Mouse (Mus musculus) heart, embryonic 13.5 days (tissue): Measurements from ENCODE around the gene Frs3. TPM values are rescaled to one million over a fixed set of nuclear protein-coding genes. Genes with fewer than 3 reads are reported as not detected.

Experiments used
- ATAC-seq: fragments of 200-750 bp; cut with Nextera tagmentation; 2 replicates; pipeline ENCODE4 v1.8.0; 2017; ENCODE audit warnings: moderate TSS enrichment; ENCODE audit not compliant: insufficient number of reproducible peaks, low FRiP score, low TSS enrichment; ENCODE audit errors: extremely low read depth
- H3K27ac ChIP-seq: fragments of 300-500 bp; sonication (generic); replicated peaks from 2 replicates; pipeline ENCODE4 v1.5.1; 2015; ENCODE audit warnings: moderate library complexity, mild to moderate bottlenecking, inconsistent platforms
- H3K27me3 ChIP-seq: fragments of 300-500 bp; sonication (generic); replicated peaks from 2 replicates; pipeline ENCODE4 v1.6.1; 2015; ENCODE audit warnings: mild to moderate bottlenecking, inconsistent platforms
- H3K36me3 ChIP-seq: fragments of 300-500 bp; sonication (generic); 2 replicates; pipeline ENCODE4 v1.6.1; 2015; ENCODE audit warnings: mild to moderate bottlenecking, inconsistent platforms
- H3K4me1 ChIP-seq: fragments of 300-500 bp; sonication (generic); 2 replicates; pipeline ENCODE4 v1.6.1; 2015; ENCODE audit warnings: inconsistent platforms
- H3K4me2 ChIP-seq: fragments of 300-500 bp; sonication (generic); 2 replicates; pipeline ENCODE4 v1.6.1; 2015; ENCODE audit warnings: inconsistent platforms, mild to moderate bottlenecking, moderate library complexity
- H3K4me3 ChIP-seq: fragments of 300-500 bp; sonication (generic); 2 replicates; pipeline ENCODE4 v1.5.1; 2015; ENCODE audit warnings: moderate library complexity, mild to moderate bottlenecking, inconsistent platforms
- H3K9ac ChIP-seq: fragments of 300-500 bp; sonication (generic); 2 replicates; pipeline ENCODE4 v1.6.1; 2015; ENCODE audit warnings: inconsistent platforms, mild to moderate bottlenecking, moderate library complexity
- H3K9me3 ChIP-seq: fragments of 300-500 bp; sonication (generic); 2 replicates; pipeline ENCODE4 v1.6.1; 2016; ENCODE audit warnings: inconsistent platforms
- WGBS: fragments of 180-500 bp; shearing (Covaris S2); methylation state at CpG from one replicate; pipeline ENCODE4 v1.1.7; 2015; ENCODE audit warnings: mixed read lengths; 5-methylcytosine and 5-hydroxymethylcytosine counted together
- polyA plus RNA-seq: library from polyadenylated mRNA; unstranded; fragments of >200 nt; fragmentation: Nextera tagmentation; extraction: Ambion mirVana; gene quantifications from 2 replicates; pipeline ENCODE4 v1.2.1, GENCODE M21; 2015

The Frs3 gene
- polyA plus RNA-seq, 1 experiment from 2014 or later: 4.1 TPM

- Histone ChIP-seq H3K4me2 (no peak overlapping the region), H3K36me3 (peaks cover 14% of the 10 kb centered on the region; the same call in 1 of the 2 replicates), H3K9me3 (no peaks in the 10 kb centered on the region), H3K9ac (no peak overlapping the region), H3K4me1 (peaks cover 18% of the 10 kb centered on the region), H3K27me3 (peaks cover 36% of the 10 kb centered on the region), H3K4me3 (no peak overlapping the region), H3K27ac (no peak overlapping the region)
- 68% methylated on average over 3 of the region's 3 CpGs for WGBS
- ATAC-seq: no peak
Observed at GRCm38 (mm10) chr17:47707961-47708360, 19.1 kb downstream of the Frs3 start.

- no peaks in the 10 kb centered on the region for H3K9me3 ChIP-seq
- H3K36me3 ChIP-seq: 0 out of 2 replicates have a peak, but pooled peaks cover 4% of the 10 kb centered on the region
- WGBS: 66% methylated on average over 4 of the region's 4 CpGs
Observed at GRCm38 (mm10) chr17:47708972-47709371, 20.1 kb downstream of the Frs3 start.

DNA sequence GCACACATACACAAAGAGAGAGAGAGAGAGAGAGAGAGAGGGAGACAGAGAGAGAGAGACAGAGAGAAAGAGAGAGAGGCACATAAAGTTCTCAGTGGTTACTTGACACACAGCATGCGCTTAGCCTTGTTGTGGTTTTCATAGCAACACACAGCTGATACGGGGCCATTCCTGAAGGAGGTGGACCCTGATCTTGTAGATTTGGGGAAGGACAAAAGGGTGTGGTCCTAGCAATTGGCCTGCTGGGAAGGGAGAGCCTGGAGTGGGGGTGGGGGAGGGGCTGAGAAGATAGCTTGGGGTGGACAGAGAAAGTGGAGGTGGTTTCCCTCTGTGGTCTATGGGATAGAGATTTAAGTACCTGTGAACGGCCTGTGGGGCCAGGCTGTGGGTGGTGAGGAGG, 21.2 kb downstream of the Frs3 start:
- Histone ChIP-seq H3K36me3 (no peaks in the 10 kb centered on the region), H3K4me1 (peaks cover 10% of the 10 kb centered on the region), H3K27me3 (peaks cover 17% of the 10 kb centered on the region), H3K9ac (no peak overlapping the region), H3K4me3 (no peak overlapping the region), H3K27ac (no peak overlapping the region), H3K4me2 (no peak overlapping the region), H3K9me3 (no peaks in the 10 kb centered on the region)
- 44% methylated on average over 3 of the region's 3 CpGs for WGBS
- no peak for ATAC-seq

More at GRCm38 (mm10) chr17:47708972-47709371, 20.1 kb downstream of the Frs3 start:
- H3K4me3 ChIP-seq: no peak overlapping the region
- no peak for ATAC-seq
- peaks cover 10% of the 10 kb centered on the region for H3K4me1 ChIP-seq
- H3K4me2 ChIP-seq: no peak overlapping the region
- H3K27me3 ChIP-seq: peaks cover 26% of the 10 kb centered on the region
- no peak overlapping the region for H3K9ac ChIP-seq
- no peak overlapping the region for H3K27ac ChIP-seq

- no peaks in the 10 kb centered on the region for H3K9me3 ChIP-seq
- H3K27ac ChIP-seq: no peak overlapping the region
- no peaks in the 10 kb centered on the region for H3K36me3 ChIP-seq
- 13% methylated on average over 6 of the region's 6 CpGs for WGBS
- H3K4me1 ChIP-seq: peaks cover 12% of the 10 kb centered on the region
- H3K27me3 ChIP-seq: peaks cover 10% of the 10 kb centered on the region; the same call in 1 of the 2 replicates
- no peak for ATAC-seq
- no peak overlapping the region for H3K4me3 ChIP-seq
- H3K4me2 ChIP-seq: no peak overlapping the region
- H3K9ac ChIP-seq: no peak overlapping the region
Observed at GRCm38 (mm10) chr17:47711883-47712282, 23.1 kb downstream of the Frs3 start.

GRCm38 (mm10) chr17:47712889-47713571, 24.2 kb downstream of the Frs3 start:
- Histone ChIP-seq H3K9me3 (no peaks in the 10 kb centered on the region), H3K27ac (no peak overlapping the region), H3K4me1 (peaks cover 12% of the 10 kb centered on the region), H3K4me2 (peak overlapping the region; percentile 36; the same call in 1 of the 2 replicates), H3K27me3 (peaks cover 1% of the 10 kb centered on the region; the same call in 1 of the 2 replicates), H3K36me3 (no peaks in the 10 kb centered on the region), H3K4me3 (no peak overlapping the region), H3K9ac (no peak overlapping the region)
- WGBS: 52% methylated on average over 11 of the region's 22 CpGs
- ATAC-seq: no peak

- 51% methylated on average over 3 of the region's 3 CpGs for WGBS
- no peak overlapping the region for H3K9ac ChIP-seq
- peaks cover 12% of the 10 kb centered on the region for H3K4me1 ChIP-seq
- no peak overlapping the region for H3K27ac ChIP-seq
- H3K36me3 ChIP-seq: no peaks in the 10 kb centered on the region
- H3K27me3 ChIP-seq: peaks cover 3% of the 10 kb centered on the region; the same call in 1 of the 2 replicates
- no peaks in the 10 kb centered on the region for H3K9me3 ChIP-seq
- H3K4me2 ChIP-seq: no peak overlapping the region
- ATAC-seq: no peak
- no peak overlapping the region for H3K4me3 ChIP-seq
Observed at GRCm38 (mm10) chr17:47715037-47715436, 26.2 kb downstream of the Frs3 start.

DNA sequence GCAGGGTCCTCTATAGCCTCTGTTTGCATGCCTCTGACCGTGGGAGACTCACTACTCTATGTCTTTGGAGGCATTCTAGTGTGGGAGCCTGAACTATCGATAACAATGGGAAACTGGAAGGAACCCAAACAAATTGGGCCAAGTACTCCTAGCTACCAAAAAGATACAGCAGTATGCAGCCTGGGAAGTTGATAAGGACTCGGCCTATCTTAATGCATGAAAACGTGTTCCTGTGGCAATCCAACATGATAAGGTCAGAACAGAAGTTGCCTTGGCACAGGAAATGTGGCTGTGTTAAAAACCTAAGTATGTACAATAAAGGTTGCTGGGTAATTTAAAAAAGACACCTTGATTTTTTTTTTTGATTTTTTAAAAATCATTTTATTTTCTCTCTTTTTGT, 32.4 kb downstream of the Frs3 start:
- Histone ChIP-seq H3K9ac (no peak overlapping the region), H3K4me1 (peaks cover 13% of the 10 kb centered on the region), H3K9me3 (no peaks in the 10 kb centered on the region), H3K27me3 (peaks cover 13% of the 10 kb centered on the region), H3K27ac (no peak overlapping the region), H3K4me2 (no peak overlapping the region), H3K36me3 (no peaks in the 10 kb centered on the region), H3K4me3 (no peak overlapping the region)
- no peak for ATAC-seq
- 36% methylated on average over 4 of the region's 4 CpGs for WGBS

GRCm38 (mm10) chr17:47726566-47726965, 37.7 kb downstream of the Frs3 start, which contains the start of gene Pgc:
Gene Pgc, plus strand, starts transcription at chr17:47726842.
- peaks cover 22% of the 10 kb centered on the region for H3K27me3 ChIP-seq
- no peak within 1 kb of the TSS for H3K9ac ChIP-seq
- ATAC-seq: no peak
- no peak within 1 kb of the TSS for H3K4me3 ChIP-seq
- no peaks in the 10 kb centered on the region for H3K9me3 ChIP-seq
- 0 out of 2 replicates have a peak, but pooled peaks cover 6% of the 10 kb centered on the region for H3K4me1 ChIP-seq
- H3K4me2 ChIP-seq: no peak within 1 kb of the TSS
- WGBS: 65% methylated on average over 11 of the region's 11 CpGs
- H3K27ac ChIP-seq: no peak within 1 kb of the TSS
- no peaks in the 10 kb centered on the region for H3K36me3 ChIP-seq

- ATAC-seq: no peak
Observed at GRCm38 (mm10) chr17:47730633-47731575, 42.1 kb downstream of the Frs3 start.

GRCm38 (mm10) chr17:47735553-47736100, 46.8 kb downstream of the Frs3 start:
- Histone ChIP-seq H3K4me1 (peaks cover 22% of the 10 kb centered on the region), H3K36me3 (no peaks in the 10 kb centered on the region), H3K9me3 (no peaks in the 10 kb centered on the region), H3K4me3 (no peak overlapping the region), H3K4me2 (no peak overlapping the region), H3K9ac (no peak overlapping the region), H3K27ac (no peak overlapping the region), H3K27me3 (no peaks in the 10 kb centered on the region)
- ATAC-seq: no peak
- 66% methylated on average over 14 of the region's 14 CpGs for WGBS

More at GRCm38 (mm10) chr17:47730633-47731575, 42.1 kb downstream of the Frs3 start:
- no peaks in the 10 kb centered on the region for H3K4me1 ChIP-seq
- H3K36me3 ChIP-seq: no peaks in the 10 kb centered on the region
- no peak overlapping the region for H3K4me3 ChIP-seq
- H3K4me2 ChIP-seq: no peak overlapping the region
- no peaks in the 10 kb centered on the region for H3K9me3 ChIP-seq
- H3K27me3 ChIP-seq: peaks cover 15% of the 10 kb centered on the region
- no peak overlapping the region for H3K27ac ChIP-seq
- H3K9ac ChIP-seq: no peak overlapping the region
- WGBS: 53% methylated on average over 24 of the region's 24 CpGs

- Histone ChIP-seq H3K9me3 (no peaks in the 10 kb centered on the region), H3K27ac (peak within 1 kb of the TSS; percentile 95), H3K4me3 (peak within 1 kb of the TSS; percentile 90), H3K4me1 (peaks cover 33% of the 10 kb centered on the region), H3K4me2 (peak within 1 kb of the TSS; percentile 96), H3K27me3 (no peaks in the 10 kb centered on the region), H3K9ac (peak within 1 kb of the TSS; percentile 96), H3K36me3 (no peaks in the 10 kb centered on the region)
- under 1% methylated on average over 45 of the region's 47 CpGs for WGBS
- peak; percentile 73 for ATAC-seq
Observed at GRCm38 (mm10) chr17:47736856-47737255, 48.0 kb downstream of the Frs3 start, which contains the start of gene Tfeb. Gene Tfeb, plus strand, starts transcription at chr17:47737030.
